Mouse (Mus musculus) limb, embryonic 14.5 days (tissue): Measurements from ENCODE around the gene Rgs3. TPM values are rescaled to one million over a fixed set of nuclear protein-coding genes. Genes with fewer than 3 reads are reported as not detected.

Experiments used
- ATAC-seq: fragments of 200-750 bp; cut with Nextera tagmentation; 2 replicates; pipeline ENCODE4 v1.8.0; 2017; ENCODE audit warnings: low read depth, moderate number of reproducible peaks, moderate TSS enrichment; ENCODE audit not compliant: low FRiP score
- DNase-seq: peaks from one replicate; pipeline ENCODE4 v3.0.0-alpha.2; 2015; ENCODE audit warnings: low spot score
- H3K27ac ChIP-seq: fragments of 300-500 bp; sonication (generic); replicated peaks from 2 replicates; pipeline ENCODE4 v1.5.1; 2014; ENCODE audit warnings: low read depth, mild to moderate bottlenecking, low read length, moderate library complexity, mixed read lengths
- H3K27me3 ChIP-seq: fragments of 300-500 bp; sonication (generic); 2 replicates; pipeline ENCODE4 v1.6.1; 2014; ENCODE audit warnings: low read length, mixed read lengths; ENCODE audit not compliant: control insufficient read depth, insufficient read depth
- H3K36me3 ChIP-seq: fragments of 300-500 bp; sonication (generic); 2 replicates; pipeline ENCODE4 v1.6.1; 2014; ENCODE audit warnings: mild to moderate bottlenecking, low read length, moderate library complexity, mixed read lengths; ENCODE audit not compliant: control insufficient read depth, insufficient read depth
- H3K4me1 ChIP-seq: fragments of 300-500 bp; sonication (generic); 2 replicates; pipeline ENCODE4 v1.6.1; 2014; ENCODE audit warnings: antibody characterized with exemption, low read length, mixed read lengths; ENCODE audit not compliant: control insufficient read depth, insufficient read depth
- H3K4me2 ChIP-seq: fragments of 300-500 bp; sonication (generic); replicated peaks from 2 replicates; pipeline ENCODE4 v1.6.1; 2014; ENCODE audit warnings: low read depth, mild to moderate bottlenecking, low read length, moderate library complexity; ENCODE audit not compliant: severe bottlenecking
- H3K4me3 ChIP-seq: fragments of 300-500 bp; sonication (generic); replicated peaks from 2 replicates; pipeline ENCODE4 v1.5.1; 2014; ENCODE audit warnings: low read length
- H3K9ac ChIP-seq: fragments of 300-500 bp; sonication (generic); 2 replicates; pipeline ENCODE4 v1.6.1; 2014; ENCODE audit warnings: mild to moderate bottlenecking, low read depth, low read length, moderate library complexity; ENCODE audit not compliant: severe bottlenecking
- H3K9me3 ChIP-seq: fragments of 300-500 bp; sonication (generic); 2 replicates; pipeline ENCODE4 v1.6.1; 2016; ENCODE audit warnings: low read length; ENCODE audit not compliant: control insufficient read depth
- POLR2A ChIP-seq: fragments of 200-500 bp; IDR thresholded peaks from 2 replicates; pipeline ENCODE4 v1.8.0; 2012; ENCODE audit warnings: inconsistent platforms, mild to moderate bottlenecking, moderate library complexity, borderline replicate concordance; ENCODE audit not compliant: insufficient read depth, insufficient read length; ENCODE audit errors: extremely low read depth
- WGBS: fragments of 180-500 bp; shearing (Covaris S2); extraction: QIAGEN DNeasy Blood & Tissue Kit; methylation state at CpG from one replicate; pipeline ENCODE4 v1.1.7; 2014; 5-methylcytosine and 5-hydroxymethylcytosine counted together
- polyA plus RNA-seq, 2 experiments: library from polyadenylated mRNA; depleted of rRNA in 1 of 2; stranded (reverse) in 1 of 2; unstranded in 1 of 2; fragments of >200 nt; fragmentation: Nextera tagmentation in 1 of 2; extraction: Ambion mirVana in 1 of 2; gene quantifications; 2 replicates each; pipeline versions ENCODE4 v1.2.1 to v1.2.3; 2012 to 2014

Rgs3 gene
- polyA plus RNA-seq, 2 experiments = 37.6 to 67.6 TPM

DNA sequence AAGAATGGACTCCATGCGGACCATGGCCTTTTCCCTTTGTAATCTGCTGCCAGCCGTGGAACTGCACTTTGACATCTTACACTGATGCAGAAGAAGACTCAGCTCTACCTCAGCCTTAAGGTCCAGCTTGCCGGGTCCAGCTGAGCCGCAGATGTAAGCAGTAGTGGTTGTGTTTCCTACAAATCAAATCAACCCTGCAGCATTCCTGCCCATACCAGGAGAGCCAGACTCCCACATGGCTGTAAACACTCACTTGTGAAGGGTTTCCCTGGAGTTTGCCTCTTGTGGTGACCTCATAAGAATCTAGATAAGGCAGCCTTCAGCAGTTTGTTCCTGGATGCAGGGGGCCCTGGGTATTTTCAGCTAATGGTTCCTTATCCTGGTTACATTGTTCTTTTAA lies 6.9 kb downstream of the Rgs3 start:
- no peak overlapping the region for H3K4me2 ChIP-seq
- H3K4me1 ChIP-seq = no peaks in the 10 kb centered on the region
- no peak for TF ChIP-seq POLR2A
- no peaks in the 10 kb centered on the region for H3K36me3 ChIP-seq
- no peaks in the 10 kb centered on the region for H3K27me3 ChIP-seq
- no peak overlapping the region for H3K27ac ChIP-seq
- no peak for DNase-seq
- no peak overlapping the region for H3K4me3 ChIP-seq
- WGBS = 73% methylated on average over 4 of the region's 4 CpGs
- no peak for ATAC-seq
- H3K9me3 ChIP-seq = no peaks in the 10 kb centered on the region
- H3K9ac ChIP-seq = no peak overlapping the region

- no peaks in the 10 kb centered on the region for H3K4me1 ChIP-seq
- no peaks in the 10 kb centered on the region for H3K27me3 ChIP-seq
- no peak overlapping the region for H3K27ac ChIP-seq
- no peak overlapping the region for H3K9ac ChIP-seq
- H3K4me3 ChIP-seq = no peak overlapping the region
- TF ChIP-seq POLR2A = no peak
- H3K4me2 ChIP-seq = no peak overlapping the region
- 86% methylated on average over 6 of the region's 6 CpGs for WGBS
- no peaks in the 10 kb centered on the region for H3K36me3 ChIP-seq
- DNase-seq (no peak), ATAC-seq (no peak)
- no peaks in the 10 kb centered on the region for H3K9me3 ChIP-seq
These were observed 8.0 kb downstream of the Rgs3 start for GRCm38 (mm10) chr4:62567696-62568095.

GRCm38 (mm10) chr4:62568359-62568758 lies 8.7 kb downstream of the Rgs3 start:
- no peak for TF ChIP-seq POLR2A
- DNase-seq (no peak), ATAC-seq (no peak)
- Histone ChIP-seq H3K27me3 (no peaks in the 10 kb centered on the region), H3K9ac (no peak overlapping the region), H3K27ac (no peak overlapping the region), H3K4me2 (no peak overlapping the region), H3K4me1 (no peaks in the 10 kb centered on the region), H3K4me3 (no peak overlapping the region), H3K9me3 (no peaks in the 10 kb centered on the region), H3K36me3 (no peaks in the 10 kb centered on the region)
- 78% methylated on average over 1 of the region's 1 CpGs for WGBS

GRCm38 (mm10) chr4:62569603-62570002 lies 10.0 kb downstream of the Rgs3 start:
- Histone ChIP-seq H3K9ac (no peak overlapping the region), H3K4me2 (no peak overlapping the region), H3K36me3 (no peaks in the 10 kb centered on the region), H3K4me3 (no peak overlapping the region), H3K27ac (no peak overlapping the region), H3K9me3 (no peaks in the 10 kb centered on the region), H3K4me1 (no peaks in the 10 kb centered on the region), H3K27me3 (no peaks in the 10 kb centered on the region)
- WGBS = 91% methylated on average over 5 of the region's 5 CpGs
- no peak for TF ChIP-seq POLR2A
- no peak for DNase-seq
- ATAC-seq = no peak

DNA sequence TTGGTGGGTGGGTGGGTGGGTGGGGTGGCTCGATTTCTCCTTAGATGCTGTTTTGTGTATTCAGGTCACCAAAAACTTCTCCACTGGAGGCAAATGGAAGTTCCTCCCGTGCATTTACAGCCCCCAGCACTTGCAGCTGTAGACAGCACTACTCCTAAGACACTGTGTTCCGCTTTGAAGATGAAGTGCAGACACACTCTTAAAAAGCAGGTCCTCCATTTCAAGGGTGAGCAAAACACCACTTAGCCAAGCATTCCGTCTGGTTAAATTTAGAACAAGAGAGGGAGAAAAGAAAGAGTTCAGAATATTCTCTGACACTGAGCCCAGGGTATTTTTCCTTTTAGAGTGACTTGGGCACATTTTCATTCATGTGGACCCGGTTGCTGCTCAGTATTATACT lies 10.4 kb downstream of the Rgs3 start:
- no peaks in the 10 kb centered on the region for H3K9me3 ChIP-seq
- DNase-seq = no peak
- H3K4me2 ChIP-seq = no peak overlapping the region
- H3K27me3 ChIP-seq = no peaks in the 10 kb centered on the region
- H3K9ac ChIP-seq = no peak overlapping the region
- H3K4me3 ChIP-seq = no peak overlapping the region
- no peak for TF ChIP-seq POLR2A
- ATAC-seq = no peak
- no peaks in the 10 kb centered on the region for H3K4me1 ChIP-seq
- 58% methylated on average over 5 of the region's 5 CpGs for WGBS
- no peak overlapping the region for H3K27ac ChIP-seq
- H3K36me3 ChIP-seq = no peaks in the 10 kb centered on the region
